Mouse (Mus musculus) R1 (cell line): ENCODE data around the gene Hoxc4.

Experiments used
- DNase-seq: peaks from one replicate; pipeline ENCODE4 v3.0.0-alpha.2; 2018; ENCODE audit warnings: low read depth, low spot score

Hoxc4 gene

DNA sequence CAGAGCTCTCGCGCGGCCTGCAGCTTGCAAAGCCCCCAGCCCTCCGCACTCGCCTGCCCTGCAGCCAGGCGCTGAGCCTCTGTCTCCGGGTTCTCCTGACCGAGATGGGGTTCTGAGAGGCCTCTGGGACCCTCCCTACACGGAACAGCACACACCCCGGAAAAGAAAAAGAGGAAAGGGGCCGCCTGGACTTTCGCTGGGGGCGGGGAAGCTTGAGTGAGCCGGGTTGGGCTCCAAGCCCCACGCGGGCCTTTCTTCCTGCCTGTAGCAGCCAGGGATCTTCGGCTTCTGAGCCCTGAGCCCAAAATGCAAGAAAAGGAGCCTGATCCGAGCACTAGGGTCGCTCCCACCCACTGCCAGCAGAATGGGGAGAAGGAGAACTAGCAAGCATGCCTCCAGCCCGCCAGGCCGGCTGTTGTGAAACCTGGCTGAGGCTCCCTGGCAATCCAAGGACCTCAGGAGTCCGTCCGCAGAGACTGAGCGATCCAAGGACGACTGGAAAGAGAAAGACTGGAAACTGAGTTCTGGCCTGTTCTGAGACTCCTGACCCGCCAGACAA, 6.7 kb upstream of the Hoxc4 start:
- peak; percentile 40 for DNase-seq

DNA sequence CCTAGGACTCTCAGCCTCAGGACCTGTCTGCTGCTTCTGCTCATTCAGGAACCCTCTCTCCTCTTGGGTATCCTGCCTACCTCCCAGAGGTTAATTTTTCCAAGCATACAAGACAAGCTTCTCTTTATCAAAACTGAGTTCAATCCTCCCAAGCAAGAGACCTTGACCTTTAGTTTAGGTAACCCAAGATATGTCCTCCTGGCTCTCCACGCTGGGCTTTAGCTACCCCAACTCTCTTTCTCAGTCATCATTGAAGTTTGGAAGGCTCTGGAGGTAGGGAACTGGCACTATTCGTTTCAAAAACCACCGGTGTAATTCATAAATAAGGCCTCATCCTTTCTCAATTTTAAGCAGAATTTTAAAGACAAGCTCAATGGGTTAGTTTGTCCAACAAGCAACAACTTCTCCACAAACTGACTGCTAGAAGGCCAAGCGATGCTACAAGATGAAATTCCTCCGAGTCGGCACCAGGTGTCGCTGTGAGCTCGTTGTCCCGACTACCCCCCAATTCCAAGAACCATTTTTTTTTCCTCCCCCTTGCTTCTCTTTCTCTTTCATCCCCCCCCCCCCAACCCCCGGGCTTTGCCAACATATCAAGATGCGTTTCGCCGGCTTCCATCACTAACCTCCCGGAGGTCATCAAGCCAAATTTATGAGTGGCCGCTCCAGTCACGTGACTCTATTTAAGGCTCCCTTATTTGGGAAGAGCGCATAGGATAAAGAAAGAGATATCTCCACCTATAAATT, 5.3 kb upstream of the Hoxc4 start:
- peak; percentile 70 for DNase-seq

DNA sequence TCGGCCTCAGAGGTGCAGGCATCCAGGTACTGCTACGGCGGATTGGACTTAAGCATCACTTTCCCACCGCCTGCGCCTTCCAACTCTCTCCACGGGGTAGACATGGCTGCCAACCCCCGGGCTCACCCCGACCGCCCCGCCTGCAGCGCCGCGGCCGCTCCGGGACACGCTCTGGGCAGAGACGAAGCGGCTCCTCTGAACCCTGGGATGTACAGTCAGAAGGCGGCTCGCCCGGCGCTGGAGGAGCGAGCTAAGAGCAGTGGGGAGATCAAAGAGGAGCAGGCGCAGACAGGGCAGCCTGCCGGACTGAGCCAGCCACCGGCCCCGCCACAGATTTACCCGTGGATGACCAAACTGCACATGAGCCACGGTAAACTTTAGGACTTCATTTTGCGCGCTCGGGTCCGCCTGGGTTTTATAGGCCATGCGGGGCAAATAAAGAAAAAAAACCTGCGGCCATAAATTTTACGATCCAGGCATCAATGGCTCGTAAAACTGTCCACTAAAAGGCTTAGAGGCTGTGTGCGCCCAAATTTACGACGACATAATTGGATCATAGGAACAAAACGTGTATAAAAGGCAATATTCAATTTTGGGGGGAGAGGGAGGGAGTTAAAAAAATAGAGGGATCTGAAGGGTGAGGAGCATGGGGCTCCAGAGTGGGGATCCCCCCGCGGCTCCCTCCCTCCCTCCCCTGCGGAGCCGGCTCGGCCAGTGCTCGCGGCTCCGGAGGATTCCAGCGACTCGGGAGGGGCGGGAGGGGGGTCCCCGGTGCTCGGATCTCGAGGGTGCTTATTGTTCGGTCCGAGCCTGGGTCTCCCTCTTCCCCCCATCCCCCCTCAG, 4.3 kb upstream of the Hoxc4 start:
- DNase-seq, result peak; percentile 68

DNA sequence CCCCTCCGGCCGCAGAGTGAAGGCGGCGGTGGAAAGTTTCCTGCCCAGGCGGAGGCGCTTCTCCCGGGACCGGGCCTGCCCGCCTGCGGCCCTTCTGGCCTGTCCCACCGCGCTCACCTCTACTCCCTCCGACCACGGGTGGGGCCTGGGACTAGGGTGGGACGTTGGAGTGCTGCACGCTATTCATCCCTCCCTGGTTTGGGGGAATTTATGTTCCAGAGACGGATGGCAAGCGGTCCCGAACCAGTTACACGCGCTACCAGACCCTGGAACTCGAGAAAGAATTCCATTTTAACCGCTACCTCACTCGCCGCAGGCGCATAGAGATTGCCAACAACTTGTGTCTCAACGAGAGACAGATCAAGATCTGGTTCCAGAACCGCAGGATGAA, 3.7 kb upstream of the Hoxc4 start:
- DNase-seq, result peak; percentile 53

DNA sequence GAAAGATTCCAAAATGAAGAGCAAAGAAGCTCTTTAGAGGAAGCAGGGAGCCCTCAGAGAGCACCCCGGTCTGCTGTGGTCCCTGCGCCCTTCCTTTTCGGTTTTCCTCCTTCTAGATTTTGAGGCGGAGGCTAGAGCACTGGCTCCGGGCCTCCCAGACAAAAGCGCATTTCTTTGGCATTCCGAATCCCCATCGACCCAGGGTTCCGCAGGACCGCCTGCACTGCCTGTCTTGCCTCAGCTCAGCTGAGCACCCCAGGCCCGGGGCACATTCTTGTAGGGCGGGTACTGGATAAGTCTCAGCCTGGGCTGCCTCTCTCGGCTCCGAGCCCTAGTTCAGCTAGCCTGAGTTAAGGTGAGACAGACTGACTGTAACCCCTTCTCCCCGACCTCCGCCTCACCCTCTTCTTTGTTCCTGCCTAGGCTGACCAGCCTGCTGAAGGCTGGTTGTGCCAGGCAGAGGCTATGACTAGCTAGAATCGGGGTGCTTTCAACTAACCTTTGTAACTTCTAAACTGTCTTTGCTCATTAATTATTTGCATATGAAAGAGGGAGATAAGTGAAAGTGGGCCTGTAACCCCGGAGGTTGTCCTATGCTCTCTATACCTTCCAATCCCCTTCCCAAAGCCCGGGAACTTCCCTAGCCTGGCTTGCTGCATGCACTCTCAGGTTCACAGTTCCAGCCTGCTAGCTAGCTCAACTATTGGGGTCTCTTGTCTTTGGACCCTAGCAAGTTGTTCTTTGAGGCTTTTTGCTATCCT, 3.1 kb upstream of the Hoxc4 start:
- DNase-seq, result peak; percentile 53

DNA sequence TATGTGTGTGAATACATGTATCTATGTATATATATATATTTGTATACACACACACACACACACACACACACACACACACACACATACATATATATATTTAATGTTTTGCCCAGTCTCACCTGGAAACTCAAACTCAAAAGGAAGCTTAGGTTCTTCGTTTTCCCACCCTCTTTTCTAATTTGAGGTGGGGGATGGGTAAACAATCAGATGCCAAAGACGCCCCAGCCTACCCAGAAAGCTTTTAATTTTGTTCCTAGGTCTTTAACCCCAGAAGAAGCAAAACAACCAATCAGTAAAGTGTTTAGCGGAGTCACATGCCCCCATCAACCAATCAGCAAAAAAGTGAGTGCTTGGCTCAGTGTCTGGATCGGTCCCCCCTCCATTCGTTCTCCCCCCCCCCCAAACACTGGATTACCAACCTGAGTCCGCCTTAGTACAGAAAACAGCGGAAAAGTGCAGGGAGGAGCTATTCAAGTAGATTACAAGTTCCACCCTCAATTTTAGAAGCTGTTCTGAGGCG, 2.2 kb downstream of the Hoxc4 start:
- no peak for DNase-seq

DNA sequence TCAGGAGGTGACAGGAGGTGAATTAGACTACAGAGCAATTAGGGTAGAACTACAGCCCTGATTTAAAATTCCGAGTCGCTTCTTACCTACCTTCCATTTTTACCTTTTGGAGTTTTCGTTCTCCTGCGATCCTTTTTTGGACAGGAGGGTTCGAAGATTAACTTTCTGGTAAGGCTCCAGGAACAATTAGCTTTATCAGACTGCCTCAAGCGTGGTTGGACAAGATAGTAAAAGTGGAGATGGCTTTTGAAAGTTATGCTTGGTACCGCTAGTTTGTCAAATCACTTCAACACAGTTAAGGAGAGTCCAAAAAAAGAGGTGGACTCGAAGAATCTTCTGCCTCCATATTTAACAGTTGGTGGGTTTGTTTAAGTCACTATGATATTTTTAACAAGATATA, 2.8 kb downstream of the Hoxc4 start:
- no peak for DNase-seq

DNA sequence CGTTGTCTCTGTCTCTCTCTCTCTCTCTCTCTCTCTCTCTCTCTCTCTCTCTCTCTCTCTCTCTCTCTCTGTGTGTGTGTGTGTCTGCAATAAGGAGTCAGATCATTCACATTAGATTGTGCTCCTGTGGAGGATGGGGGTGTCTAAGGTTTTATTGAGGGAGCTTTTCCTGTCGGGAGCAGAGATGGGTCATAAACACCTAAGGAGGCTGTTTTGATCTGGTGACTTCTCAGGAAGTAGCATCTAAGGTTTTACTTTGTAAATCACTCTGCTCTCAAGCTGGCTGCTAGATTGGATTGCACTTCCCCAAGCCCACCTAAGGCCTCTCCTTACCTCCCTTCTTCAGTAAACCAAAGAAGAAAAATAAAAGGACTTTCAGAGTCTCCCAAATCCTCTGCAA, 5.4 kb downstream of the Hoxc4 start:
- no peak for DNase-seq

DNA sequence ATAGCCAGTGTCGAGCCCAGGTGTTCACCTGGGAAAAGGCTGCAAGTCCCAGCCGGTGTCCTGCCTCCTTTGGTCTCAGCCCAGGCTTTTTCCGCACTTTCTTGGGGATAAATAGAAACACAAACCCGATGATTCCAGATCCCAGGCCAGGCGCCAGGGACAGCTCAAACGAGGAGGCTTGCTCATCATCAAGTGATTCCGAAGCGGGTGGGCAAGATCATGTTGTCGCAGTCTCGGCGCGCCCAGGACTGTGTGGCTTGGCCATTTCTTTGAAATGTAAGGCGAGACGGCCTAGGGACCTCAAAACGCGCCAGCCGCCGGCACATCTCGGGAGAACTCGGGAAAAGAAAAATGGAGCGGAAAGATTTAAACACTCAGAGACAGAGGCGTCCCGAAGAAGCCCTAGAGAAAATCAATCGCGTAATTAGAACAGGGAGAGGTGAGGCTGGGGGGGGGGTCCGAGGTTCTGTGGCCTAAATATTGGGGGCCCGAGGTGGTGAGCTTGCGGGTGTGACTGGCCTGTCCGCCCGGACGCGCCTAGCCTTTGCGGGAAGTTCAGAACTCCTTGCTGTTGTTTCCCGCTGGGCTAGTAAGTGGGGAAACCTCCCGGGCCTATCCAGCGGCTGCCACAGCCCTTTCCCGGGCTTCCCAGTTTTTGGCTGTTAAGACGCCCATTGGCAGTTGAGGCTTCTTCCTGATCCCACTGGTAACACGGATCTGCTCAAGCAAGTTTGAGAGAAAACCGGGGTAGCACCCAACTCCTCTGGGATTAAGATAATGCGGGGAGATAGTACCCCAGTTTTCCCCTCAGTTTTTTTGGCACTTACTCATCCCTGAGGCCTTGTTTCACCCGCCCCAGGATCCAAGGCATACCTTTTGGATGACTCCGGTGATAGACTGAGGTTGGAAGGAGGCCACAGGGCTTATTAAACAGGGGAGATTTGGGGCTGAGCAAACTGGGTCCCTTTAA, 8.8 kb downstream of the Hoxc4 start:
- DNase-seq, result peak; percentile 53

DNA sequence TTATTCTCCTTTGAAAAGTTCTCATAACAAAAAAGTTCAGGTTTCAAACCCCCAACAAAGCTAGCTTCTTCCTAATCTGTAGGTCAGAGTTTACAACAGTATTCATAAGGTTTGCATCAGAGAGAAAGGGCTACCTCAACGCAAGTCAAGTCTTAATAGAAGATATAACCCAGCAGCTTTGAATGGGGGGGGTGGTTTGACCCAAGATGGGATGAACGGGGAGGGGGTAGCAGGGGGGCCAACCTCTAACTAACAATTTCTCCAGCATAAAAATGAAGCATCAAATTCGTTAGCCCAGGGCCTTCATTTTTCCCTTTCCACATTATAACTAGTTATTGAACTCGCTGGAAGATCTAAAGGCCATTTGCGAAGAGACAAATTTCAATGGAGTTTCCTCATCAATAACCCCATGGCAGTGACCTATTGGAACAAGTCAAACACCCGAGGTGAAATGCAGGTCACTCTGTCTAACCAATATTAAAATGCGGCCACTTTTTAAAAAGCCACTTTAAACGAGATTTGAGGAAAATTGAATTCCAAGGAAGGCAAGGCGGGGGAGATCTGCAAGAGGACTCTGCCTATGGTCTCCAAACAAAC, 10.3 kb downstream of the Hoxc4 start:
- no peak for DNase-seq

DNA sequence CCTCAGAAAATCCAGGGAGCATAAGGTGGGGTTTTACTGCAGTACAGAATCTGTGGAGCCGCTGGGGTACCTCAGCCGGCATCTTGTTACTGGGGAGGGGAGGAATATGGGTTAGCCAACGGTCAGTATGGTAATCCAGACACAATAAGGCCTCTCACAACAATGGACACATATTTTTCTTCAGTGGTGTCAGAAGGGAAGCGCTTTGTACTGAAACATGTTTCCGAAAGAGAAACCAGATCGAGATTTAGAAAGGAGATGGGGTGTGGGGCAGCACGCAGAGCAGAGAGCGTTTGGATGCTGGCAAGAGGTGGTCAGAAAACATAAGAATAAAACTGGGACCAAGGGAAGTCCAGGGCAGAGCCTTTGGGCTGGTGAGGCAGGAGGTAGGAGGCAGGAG, 11.4 kb downstream of the Hoxc4 start:
- no peak for DNase-seq

DNA sequence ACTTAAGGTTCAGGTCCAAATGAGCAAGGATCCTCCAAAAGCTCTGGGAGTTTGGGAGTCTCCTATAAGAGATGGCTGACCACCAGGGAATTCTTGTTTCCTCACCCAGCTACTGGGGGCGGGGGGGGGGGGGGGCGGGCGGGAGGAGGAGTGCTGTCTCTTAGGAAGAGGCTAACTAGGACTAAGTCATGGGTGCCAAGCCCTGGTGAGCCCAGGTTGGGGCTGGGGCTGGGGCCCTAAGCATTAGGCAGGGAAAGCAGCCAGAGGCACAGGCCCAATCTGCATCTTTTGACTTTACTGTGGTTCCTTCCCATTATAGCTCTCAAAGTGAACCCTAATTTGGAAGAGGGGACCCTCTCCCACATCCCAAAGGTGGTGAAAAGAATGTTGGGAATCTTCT, 13.4 kb downstream of the Hoxc4 start:
- DNase-seq, result no peak

DNA sequence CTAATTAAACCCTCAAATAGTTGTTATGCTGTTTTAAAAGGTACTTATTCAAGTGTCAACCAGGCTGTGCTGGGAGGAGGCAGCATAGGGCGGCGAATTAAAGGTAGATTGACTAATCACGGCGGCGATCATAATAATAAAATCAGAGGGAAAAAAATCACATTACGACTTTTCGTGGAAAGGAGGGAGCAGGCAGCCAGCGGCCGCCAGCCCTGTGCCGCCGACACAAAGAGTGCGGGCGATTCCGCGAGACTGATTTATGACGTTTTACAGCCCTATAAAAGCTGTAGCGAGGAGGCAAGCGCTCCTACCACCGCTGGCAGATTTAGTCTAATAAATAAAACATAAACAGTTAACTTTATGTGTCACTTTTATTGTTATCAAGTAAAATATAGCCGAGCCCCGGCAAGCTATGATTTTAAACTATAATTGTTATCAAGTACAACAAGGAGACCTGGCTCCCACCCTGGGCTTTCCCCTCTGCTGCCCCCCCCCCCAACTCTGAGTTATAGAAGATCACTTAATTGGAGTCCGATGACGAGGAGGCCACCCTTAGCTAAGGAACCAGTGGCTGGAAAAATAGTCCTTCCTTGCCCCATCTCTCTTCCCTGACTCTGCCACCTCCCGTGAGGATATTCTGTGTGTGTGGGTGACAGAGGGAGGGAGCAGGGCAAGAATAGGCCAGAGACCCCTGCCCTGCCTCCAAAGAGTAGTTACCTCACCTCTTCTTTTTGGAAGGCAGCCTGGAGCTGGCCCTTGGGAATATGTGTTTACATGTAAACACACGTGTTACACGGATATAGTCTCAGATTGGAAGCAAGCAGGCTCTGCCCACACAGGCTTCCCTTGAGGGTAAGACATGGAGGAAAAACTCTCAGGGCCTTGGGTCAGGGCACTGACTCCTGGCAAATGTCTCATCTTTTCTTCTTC, 14.2 kb downstream of the Hoxc4 start:
- no peak for DNase-seq

DNA sequence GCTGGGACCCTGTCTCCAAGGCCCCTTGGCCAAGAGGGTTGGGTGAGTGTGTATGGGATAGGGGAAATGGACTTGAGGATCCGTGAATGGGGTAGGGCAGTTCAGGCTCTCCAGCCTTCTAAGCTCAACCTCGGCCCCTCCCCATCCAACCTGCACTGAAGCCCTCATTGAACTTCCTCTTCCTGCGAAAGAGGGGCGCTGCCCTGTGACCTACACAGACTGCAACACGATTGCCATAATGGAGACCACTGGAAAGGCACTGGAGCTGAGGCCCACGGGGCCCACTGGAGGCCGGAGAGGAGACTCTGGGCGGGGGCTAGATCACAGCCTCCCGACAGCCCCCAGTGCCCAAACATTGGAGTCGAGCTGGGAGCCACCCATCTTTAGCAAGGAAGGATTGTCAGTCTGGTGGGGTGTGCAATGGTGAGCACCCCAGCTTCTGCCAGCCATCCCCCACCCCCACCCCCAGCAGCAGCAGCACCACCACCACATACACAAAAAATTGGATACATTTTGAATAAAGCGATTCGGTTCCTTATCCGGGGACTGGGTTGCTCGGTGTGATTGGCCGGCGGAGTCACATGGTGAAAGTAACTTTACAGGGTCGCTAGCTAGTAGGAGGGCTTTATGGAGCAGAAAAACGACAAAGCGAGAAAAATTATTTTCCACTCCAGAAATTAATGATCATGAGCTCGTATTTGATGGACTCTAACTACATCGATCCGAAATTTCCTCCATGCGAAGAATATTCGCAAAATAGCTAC, 15.5 kb downstream of the Hoxc4 start:
- DNase-seq, result peak; percentile 60

DNA sequence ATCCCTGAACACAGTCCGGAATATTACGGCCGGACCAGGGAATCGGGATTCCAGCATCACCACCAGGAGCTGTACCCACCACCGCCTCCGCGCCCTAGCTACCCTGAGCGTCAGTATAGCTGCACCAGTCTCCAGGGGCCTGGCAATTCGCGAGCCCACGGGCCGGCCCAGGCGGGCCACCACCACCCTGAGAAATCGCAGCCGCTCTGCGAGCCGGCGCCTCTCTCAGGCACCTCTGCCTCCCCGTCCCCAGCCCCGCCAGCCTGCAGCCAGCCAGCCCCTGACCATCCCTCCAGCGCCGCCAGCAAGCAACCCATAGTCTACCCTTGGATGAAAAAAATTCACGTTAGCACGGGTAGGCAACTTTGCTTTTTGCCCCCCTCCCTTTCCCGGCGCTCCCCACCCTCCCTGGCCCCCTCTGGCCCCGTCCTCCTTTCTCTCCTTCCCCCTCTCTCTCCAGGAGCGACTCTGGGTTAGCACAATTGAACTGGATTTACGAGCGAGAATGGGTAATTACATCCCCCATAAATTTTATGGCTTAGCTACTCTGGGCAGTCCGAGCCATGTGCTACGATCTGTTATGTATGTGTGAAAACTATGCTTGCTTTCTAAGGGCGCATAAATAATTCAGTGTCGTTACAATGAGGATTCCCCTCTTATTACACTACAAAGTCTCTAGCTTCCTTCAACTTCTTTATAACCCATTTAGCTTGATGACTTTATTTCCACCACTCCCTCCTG, 16.2 kb downstream of the Hoxc4 start:
- DNase-seq, result peak; percentile 48

DNA sequence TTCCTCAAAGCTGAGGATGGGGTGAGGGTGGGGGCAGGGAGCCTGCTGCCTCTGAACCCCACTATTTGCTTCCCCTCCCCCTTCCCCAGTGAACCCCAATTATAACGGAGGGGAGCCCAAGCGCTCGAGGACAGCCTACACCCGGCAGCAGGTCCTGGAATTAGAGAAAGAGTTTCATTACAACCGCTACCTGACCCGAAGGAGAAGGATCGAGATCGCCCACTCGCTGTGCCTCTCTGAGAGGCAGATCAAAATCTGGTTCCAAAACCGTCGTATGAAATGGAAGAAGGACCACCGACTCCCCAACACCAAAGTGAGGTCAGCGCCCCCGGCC, 16.8 kb downstream of the Hoxc4 start:
- no peak for DNase-seq

DNA sequence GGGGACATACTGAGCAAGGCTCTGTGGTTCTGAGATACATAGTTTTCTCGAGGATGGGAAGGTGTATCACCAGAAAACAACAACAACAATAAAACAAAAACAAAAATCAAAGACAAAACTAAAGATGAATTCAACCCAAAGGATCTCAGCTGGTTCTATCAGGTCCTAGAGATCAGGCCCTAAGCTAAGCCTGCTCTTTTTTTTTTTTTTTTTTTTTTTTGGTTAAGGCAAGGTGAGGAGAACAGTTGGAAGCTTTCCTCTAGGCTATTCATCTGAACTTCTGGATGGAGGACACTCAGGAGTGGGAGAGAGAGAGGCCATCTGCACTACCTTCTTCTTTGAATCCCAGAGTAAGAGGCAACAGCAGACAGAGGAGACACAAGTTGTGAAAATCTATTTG, 18.8 kb downstream of the Hoxc4 start:
- no peak for DNase-seq
